Mouse (Mus musculus): Measurements from ENCODE around the gene Prdx6. TPM values are rescaled to one million over a fixed set of nuclear protein-coding genes. Genes with fewer than 3 reads are reported as not detected.

The Prdx6 gene
- polyA plus RNA-seq, 1 experiment from 2014 or later, result 278 TPM

GRCm38 (mm10) chr1:161264961-161265360 lies 13.9 kb upstream of the Prdx6 start:
- 52% methylated on average over 5 of the region's 5 CpGs for WGBS
- no peak for TF ChIP-seq EP300 (optimal IDR thresholded peaks at IDR 0.05)
- TF ChIP-seq CTCF (IDR thresholded peaks at IDR 0.05; ENCODE audit: low read depth), result no peak
- ATAC-seq (ENCODE audit: low FRiP score, low TSS enrichment) (0 out of 2 replicates have a peak, but pooled peaks have one; percentile 42), DNase-seq (ENCODE audit: low spot score) (no peak)
- no peak overlapping the region for H3K27ac ChIP-seq (replicated peaks)
- H3K9ac ChIP-seq (ENCODE audit: low read length), result no peak overlapping the region
- no peaks in the 10 kb centered on the region for H3K36me3 ChIP-seq (ENCODE audit: control insufficient read depth, insufficient read depth, low read length)
- H3K4me2 ChIP-seq (replicated peaks; ENCODE audit: low read depth), result no peak overlapping the region
- no peaks in the 10 kb centered on the region for H3K9me3 ChIP-seq (ENCODE audit: control insufficient read depth, low read length)
- H3K27me3 ChIP-seq (ENCODE audit: control insufficient read depth, insufficient read depth, low read length), result no peaks in the 10 kb centered on the region
- H3K4me1 ChIP-seq (replicated peaks; ENCODE audit: control insufficient read depth, insufficient read depth), result no peaks in the 10 kb centered on the region
- H3K4me3 ChIP-seq (ENCODE audit: low read depth, low read length), result no peak overlapping the region

- TF ChIP-seq CTCF (IDR thresholded peaks at IDR 0.05; ENCODE audit: low read depth) (no peak), EP300 (optimal IDR thresholded peaks at IDR 0.05) (no peak)
- ATAC-seq (ENCODE audit: low FRiP score, low TSS enrichment) (no peak), DNase-seq (ENCODE audit: low spot score) (no peak)
- Histone ChIP-seq H3K4me1 (replicated peaks; ENCODE audit: control insufficient read depth, insufficient read depth) (no peaks in the 10 kb centered on the region), H3K27me3 (ENCODE audit: control insufficient read depth, insufficient read depth, low read length) (no peaks in the 10 kb centered on the region), H3K9ac (ENCODE audit: low read length) (no peak overlapping the region), H3K9me3 (ENCODE audit: control insufficient read depth, low read length) (no peaks in the 10 kb centered on the region), H3K4me2 (replicated peaks; ENCODE audit: low read depth) (no peak overlapping the region), H3K27ac (replicated peaks) (no peak overlapping the region), H3K36me3 (ENCODE audit: control insufficient read depth, insufficient read depth, low read length) (no peaks in the 10 kb centered on the region), H3K4me3 (ENCODE audit: low read depth, low read length) (no peak overlapping the region)
- 85% methylated on average over 8 of the region's 8 CpGs for WGBS
Observed at GRCm38 (mm10) chr1:161263584-161263983, 12.6 kb upstream of the Prdx6 start.

DNA sequence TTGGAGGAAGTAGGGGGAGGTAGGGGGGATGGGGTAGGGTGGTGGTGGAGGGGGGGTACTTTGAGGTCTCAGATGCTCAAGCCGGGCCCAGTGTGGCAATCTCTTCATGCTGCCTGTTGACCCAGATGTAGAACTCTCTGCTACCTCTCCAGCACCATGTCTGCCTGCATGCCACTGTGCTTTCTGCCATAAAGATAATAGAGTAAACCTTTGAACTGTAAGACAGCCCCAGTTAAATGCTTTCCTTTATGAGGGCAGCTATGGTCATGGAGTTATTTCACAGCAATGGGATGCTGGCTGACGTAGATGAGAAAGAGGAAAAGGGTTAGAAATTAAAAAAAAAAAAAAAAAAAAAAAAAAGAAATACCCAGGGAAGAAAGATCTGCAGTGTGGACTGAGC lies 11.5 kb upstream of the Prdx6 start:
- H3K4me3 ChIP-seq (ENCODE audit: low read depth, low read length), result no peak overlapping the region
- WGBS, result 96% methylated on average over 2 of the region's 2 CpGs
- H3K9me3 ChIP-seq (ENCODE audit: control insufficient read depth, low read length), result no peaks in the 10 kb centered on the region
- no peaks in the 10 kb centered on the region for H3K4me1 ChIP-seq (replicated peaks; ENCODE audit: control insufficient read depth, insufficient read depth)
- no peak for TF ChIP-seq CTCF (IDR thresholded peaks at IDR 0.05; ENCODE audit: low read depth)
- TF ChIP-seq EP300 (optimal IDR thresholded peaks at IDR 0.05), result no peak
- no peak for ATAC-seq (ENCODE audit: low FRiP score, low TSS enrichment)
- no peak overlapping the region for H3K4me2 ChIP-seq (replicated peaks; ENCODE audit: low read depth)
- H3K27ac ChIP-seq (replicated peaks), result no peak overlapping the region
- no peaks in the 10 kb centered on the region for H3K27me3 ChIP-seq (ENCODE audit: control insufficient read depth, insufficient read depth, low read length)
- no peaks in the 10 kb centered on the region for H3K36me3 ChIP-seq (ENCODE audit: control insufficient read depth, insufficient read depth, low read length)
- no peak overlapping the region for H3K9ac ChIP-seq (ENCODE audit: low read length)
- DNase-seq (ENCODE audit: low spot score), result no peak

GRCm38 (mm10) chr1:161260761-161261160 lies 9.7 kb upstream of the Prdx6 start:
- ATAC-seq (ENCODE audit: low FRiP score, low TSS enrichment), result no peak
- Histone ChIP-seq H3K4me3 (ENCODE audit: low read depth, low read length) (no peak overlapping the region), H3K36me3 (ENCODE audit: control insufficient read depth, insufficient read depth, low read length) (no peaks in the 10 kb centered on the region), H3K4me1 (replicated peaks; ENCODE audit: control insufficient read depth, insufficient read depth) (no peaks in the 10 kb centered on the region), H3K9me3 (ENCODE audit: control insufficient read depth, low read length) (no peaks in the 10 kb centered on the region), H3K9ac (ENCODE audit: low read length) (no peak overlapping the region), H3K27me3 (ENCODE audit: control insufficient read depth, insufficient read depth, low read length) (no peaks in the 10 kb centered on the region), H3K4me2 (replicated peaks; ENCODE audit: low read depth) (no peak overlapping the region), H3K27ac (replicated peaks) (no peak overlapping the region)
- TF ChIP-seq CTCF (IDR thresholded peaks at IDR 0.05; ENCODE audit: low read depth) (no peak), EP300 (optimal IDR thresholded peaks at IDR 0.05) (no peak)
- no peak for DNase-seq (ENCODE audit: low spot score)
- 45% methylated on average over 2 of the region's 2 CpGs for WGBS

DNA sequence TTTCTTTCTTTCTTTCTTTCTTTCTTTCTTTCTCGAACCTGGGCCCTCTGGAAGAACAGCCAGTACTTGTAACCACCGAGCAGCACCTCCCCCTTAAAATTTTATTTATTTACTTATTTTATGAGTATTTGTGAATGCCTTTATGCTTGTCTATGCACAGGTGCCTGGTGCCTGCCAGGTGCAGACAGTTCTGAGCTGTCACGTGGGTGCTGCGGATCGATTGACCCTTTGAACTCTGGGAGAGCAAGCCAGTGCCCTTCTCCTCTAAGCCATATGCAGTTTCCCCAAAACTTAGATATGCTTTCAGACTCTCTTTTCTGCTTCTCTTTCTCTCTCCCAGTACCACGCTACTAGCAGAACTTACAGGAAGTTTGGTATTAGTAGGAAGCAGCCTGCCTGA lies 8.1 kb upstream of the Prdx6 start:
- no peaks in the 10 kb centered on the region for H3K36me3 ChIP-seq (ENCODE audit: control insufficient read depth, insufficient read depth, low read length)
- H3K9me3 ChIP-seq (ENCODE audit: control insufficient read depth, low read length), result no peaks in the 10 kb centered on the region
- no peaks in the 10 kb centered on the region for H3K27me3 ChIP-seq (ENCODE audit: control insufficient read depth, insufficient read depth, low read length)
- no peak overlapping the region for H3K4me2 ChIP-seq (replicated peaks; ENCODE audit: low read depth)
- H3K9ac ChIP-seq (ENCODE audit: low read length), result no peak overlapping the region
- TF ChIP-seq CTCF (IDR thresholded peaks at IDR 0.05; ENCODE audit: low read depth) (no peak), EP300 (optimal IDR thresholded peaks at IDR 0.05) (no peak)
- no peak overlapping the region for H3K4me3 ChIP-seq (ENCODE audit: low read depth, low read length)
- no peak overlapping the region for H3K27ac ChIP-seq (replicated peaks)
- no peaks in the 10 kb centered on the region for H3K4me1 ChIP-seq (replicated peaks; ENCODE audit: control insufficient read depth, insufficient read depth)
- ATAC-seq (ENCODE audit: low FRiP score, low TSS enrichment) (no peak), DNase-seq (ENCODE audit: low spot score) (no peak)
- WGBS, result 47% methylated on average over 5 of the region's 6 CpGs

DNA sequence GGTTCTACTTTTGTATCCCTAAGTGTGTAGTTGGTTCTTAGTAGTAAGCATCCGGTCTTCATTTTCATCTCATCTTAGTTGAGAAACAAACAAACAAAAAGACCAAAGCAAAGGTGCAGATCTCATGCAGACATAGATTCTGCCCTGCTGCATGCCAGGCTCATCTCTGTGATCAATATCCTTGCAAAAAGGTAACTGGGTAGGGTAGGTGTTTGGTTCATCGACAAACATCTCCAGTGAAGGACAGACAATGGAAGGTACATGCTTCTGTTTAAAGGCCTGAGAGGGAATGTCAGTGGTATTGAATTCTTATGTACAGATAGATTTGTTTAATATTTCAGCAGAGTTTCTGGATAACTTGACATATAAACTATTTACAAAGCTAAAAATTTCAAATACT lies 7.3 kb upstream of the Prdx6 start:
- 77% methylated on average over 2 of the region's 2 CpGs for WGBS
- no peak for DNase-seq (ENCODE audit: low spot score)
- Histone ChIP-seq H3K27ac (replicated peaks) (no peak overlapping the region), H3K9me3 (ENCODE audit: control insufficient read depth, low read length) (no peaks in the 10 kb centered on the region), H3K4me1 (replicated peaks; ENCODE audit: control insufficient read depth, insufficient read depth) (no peaks in the 10 kb centered on the region), H3K4me3 (ENCODE audit: low read depth, low read length) (no peak overlapping the region), H3K4me2 (replicated peaks; ENCODE audit: low read depth) (no peak overlapping the region), H3K9ac (ENCODE audit: low read length) (no peak overlapping the region), H3K36me3 (ENCODE audit: control insufficient read depth, insufficient read depth, low read length) (no peaks in the 10 kb centered on the region), H3K27me3 (ENCODE audit: control insufficient read depth, insufficient read depth, low read length) (no peaks in the 10 kb centered on the region)
- ATAC-seq (ENCODE audit: low FRiP score, low TSS enrichment), result no peak
- TF ChIP-seq EP300 (optimal IDR thresholded peaks at IDR 0.05), result no peak
- no peak for TF ChIP-seq CTCF (IDR thresholded peaks at IDR 0.05; ENCODE audit: low read depth)

Data from stomach, postnatal 0 days (tissue).